Mouse (Mus musculus): Measurements from ENCODE around the gene Gm8127. TPM values are rescaled to one million over a fixed set of nuclear protein-coding genes. Genes with fewer than 3 reads are reported as not detected.
"Not testable (repeated sequence)": the region's sequence is repeated elsewhere in the genome, so short reads cannot be mapped to it uniquely, and the experiment has no call there.

The Gm8127 gene
- not detected in 2 replicates for polyA plus RNA-seq (2015; fragmentation: Nextera tagmentation; extraction: Ambion mirVana)

- H3K27ac ChIP-seq (ENCODE audit: low read length); H3K27me3 ChIP-seq (ENCODE audit: control insufficient read depth, insufficient read depth, low read depth, low read length); ATAC-seq; H3K36me3 ChIP-seq (ENCODE audit: control insufficient read depth, insufficient read depth, low read length); H3K4me2 ChIP-seq (ENCODE audit: low read length); H3K4me1 ChIP-seq (ENCODE audit: control insufficient read depth, insufficient read depth, low read length); H3K4me3 ChIP-seq (ENCODE audit: low read depth, low read length); H3K9ac ChIP-seq (ENCODE audit: low read depth, low read length); H3K9me3 ChIP-seq (replicated peaks; ENCODE audit: control insufficient read depth, low read length, poor library complexity, severe bottlenecking): not testable (repeated sequence)
- WGBS = 70% methylated on average over 3 of the region's 3 CpGs
Observed at GRCm38 (mm10) chr14:43293503-43293902, at the start of gene Gm8127. TSS of gene Gm8127 (minus strand) at chr14:43293832.

GRCm38 (mm10) chr14:43337646-43338045 lies 44.0 kb upstream of the Gm8127 start:
- not testable (repeated sequence) for H3K4me3 ChIP-seq (ENCODE audit: low read depth, low read length); H3K27me3 ChIP-seq (ENCODE audit: control insufficient read depth, insufficient read depth, low read depth, low read length); H3K36me3 ChIP-seq (ENCODE audit: control insufficient read depth, insufficient read depth, low read length); H3K9ac ChIP-seq (ENCODE audit: low read depth, low read length); ATAC-seq; H3K4me2 ChIP-seq (ENCODE audit: low read length); H3K27ac ChIP-seq (ENCODE audit: low read length); H3K9me3 ChIP-seq (replicated peaks; ENCODE audit: control insufficient read depth, low read length, poor library complexity, severe bottlenecking); H3K4me1 ChIP-seq (ENCODE audit: control insufficient read depth, insufficient read depth, low read length)
- WGBS = 59% methylated on average over 1 of the region's 1 CpGs

DNA sequence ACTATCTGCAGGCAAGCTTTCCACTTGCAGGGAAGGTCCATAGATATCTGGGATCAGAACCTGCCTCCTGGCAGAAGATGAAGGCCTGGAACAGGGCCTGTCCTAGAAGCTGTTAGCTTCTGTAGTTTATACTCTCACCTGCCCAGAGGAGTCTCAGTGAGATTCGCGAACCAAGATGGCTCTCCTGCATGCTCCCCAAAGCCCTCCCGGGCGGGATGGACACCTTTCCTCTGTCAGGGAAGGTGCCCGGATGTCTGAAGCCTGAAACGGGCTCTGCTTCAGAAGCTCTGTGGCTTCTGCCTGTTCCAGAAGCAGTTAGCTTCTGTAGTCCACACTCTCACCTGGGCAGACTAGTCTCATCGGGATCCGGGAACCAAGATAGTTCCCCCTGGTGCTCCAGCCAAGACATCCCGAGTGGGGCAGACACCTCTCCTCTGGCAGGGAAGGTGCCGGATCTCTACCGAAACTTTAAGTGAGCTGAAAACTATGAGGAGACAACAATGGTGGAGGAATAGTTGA lies 37.8 kb upstream of the Gm8127 start:
- not testable (repeated sequence) for H3K9me3 ChIP-seq (replicated peaks; ENCODE audit: control insufficient read depth, low read length, poor library complexity, severe bottlenecking); H3K4me2 ChIP-seq (ENCODE audit: low read length); H3K9ac ChIP-seq (ENCODE audit: low read depth, low read length); H3K36me3 ChIP-seq (ENCODE audit: control insufficient read depth, insufficient read depth, low read length); H3K4me1 ChIP-seq (ENCODE audit: control insufficient read depth, insufficient read depth, low read length); H3K4me3 ChIP-seq (ENCODE audit: low read depth, low read length); ATAC-seq; H3K27ac ChIP-seq (ENCODE audit: low read length); H3K27me3 ChIP-seq (ENCODE audit: control insufficient read depth, insufficient read depth, low read depth, low read length)
- 90% methylated on average over 9 of the region's 11 CpGs for WGBS

DNA sequence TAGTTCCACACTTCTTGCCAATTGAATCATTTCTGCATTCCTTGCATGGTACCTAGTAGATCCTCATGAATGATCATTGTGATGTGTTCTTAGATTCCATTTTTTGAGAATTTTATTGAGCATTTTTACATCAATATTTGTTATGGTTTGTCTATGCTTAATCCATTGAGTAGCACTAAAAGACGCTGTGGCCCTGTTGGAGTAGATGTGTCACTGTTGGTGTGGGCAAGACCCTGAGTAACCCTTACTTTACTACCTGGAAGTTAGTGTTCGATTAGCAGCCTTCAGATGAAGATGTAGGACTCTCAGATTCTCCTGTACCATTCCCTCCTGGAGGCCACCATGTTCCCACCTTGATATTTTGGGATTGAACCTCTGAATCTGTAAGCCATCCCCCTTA lies 35.0 kb upstream of the Gm8127 start:
- not testable (repeated sequence) for H3K27me3 ChIP-seq (ENCODE audit: control insufficient read depth, insufficient read depth, low read depth, low read length); H3K4me1 ChIP-seq (ENCODE audit: control insufficient read depth, insufficient read depth, low read length); H3K4me2 ChIP-seq (ENCODE audit: low read length); H3K27ac ChIP-seq (ENCODE audit: low read length); H3K9me3 ChIP-seq (replicated peaks; ENCODE audit: control insufficient read depth, low read length, poor library complexity, severe bottlenecking); H3K36me3 ChIP-seq (ENCODE audit: control insufficient read depth, insufficient read depth, low read length); H3K4me3 ChIP-seq (ENCODE audit: low read depth, low read length); ATAC-seq; H3K9ac ChIP-seq (ENCODE audit: low read depth, low read length)
- 88% methylated on average over 2 of the region's 2 CpGs for WGBS

- not testable (repeated sequence) for H3K4me3 ChIP-seq (ENCODE audit: low read depth, low read length); H3K36me3 ChIP-seq (ENCODE audit: control insufficient read depth, insufficient read depth, low read length); ATAC-seq; H3K4me2 ChIP-seq (ENCODE audit: low read length); H3K9ac ChIP-seq (ENCODE audit: low read depth, low read length); H3K27ac ChIP-seq (ENCODE audit: low read length); H3K27me3 ChIP-seq (ENCODE audit: control insufficient read depth, insufficient read depth, low read depth, low read length); H3K4me1 ChIP-seq (ENCODE audit: control insufficient read depth, insufficient read depth, low read length); H3K9me3 ChIP-seq (replicated peaks; ENCODE audit: control insufficient read depth, low read length, poor library complexity, severe bottlenecking)
Observed at GRCm38 (mm10) chr14:43319516-43319915, 25.9 kb upstream of the Gm8127 start.

DNA sequence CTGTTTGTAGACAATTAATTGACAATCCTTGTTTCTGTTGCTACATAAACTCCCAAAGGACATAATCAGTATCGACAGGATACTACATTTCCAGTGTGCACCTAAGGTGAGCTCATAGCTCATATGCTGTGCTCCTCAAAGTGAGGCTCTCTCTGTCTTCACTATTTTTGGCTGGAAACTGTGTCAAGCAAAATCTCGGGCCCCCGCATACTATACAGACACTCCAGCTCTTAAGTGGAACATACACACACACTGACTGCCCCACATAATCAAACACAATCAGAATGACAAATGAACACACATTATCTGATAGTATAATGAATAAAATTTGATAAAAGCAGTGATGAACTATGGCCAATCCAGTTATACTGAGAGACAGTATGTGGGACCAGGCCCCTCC lies 15.0 kb downstream of the Gm8127 start:
- H3K9me3 ChIP-seq (replicated peaks; ENCODE audit: control insufficient read depth, low read length, poor library complexity, severe bottlenecking); H3K4me2 ChIP-seq (ENCODE audit: low read length); ATAC-seq; H3K4me3 ChIP-seq (ENCODE audit: low read depth, low read length); H3K36me3 ChIP-seq (ENCODE audit: control insufficient read depth, insufficient read depth, low read length); H3K27ac ChIP-seq (ENCODE audit: low read length); H3K4me1 ChIP-seq (ENCODE audit: control insufficient read depth, insufficient read depth, low read length); H3K27me3 ChIP-seq (ENCODE audit: control insufficient read depth, insufficient read depth, low read depth, low read length); H3K9ac ChIP-seq (ENCODE audit: low read depth, low read length): not testable (repeated sequence)
- WGBS = 91% methylated on average over 3 of the region's 3 CpGs

GRCm38 (mm10) chr14:43278146-43278545 lies 15.5 kb downstream of the Gm8127 start:
- H3K27ac ChIP-seq (ENCODE audit: low read length); H3K36me3 ChIP-seq (ENCODE audit: control insufficient read depth, insufficient read depth, low read length); ATAC-seq; H3K4me3 ChIP-seq (ENCODE audit: low read depth, low read length); H3K27me3 ChIP-seq (ENCODE audit: control insufficient read depth, insufficient read depth, low read depth, low read length); H3K4me1 ChIP-seq (ENCODE audit: control insufficient read depth, insufficient read depth, low read length); H3K9ac ChIP-seq (ENCODE audit: low read depth, low read length); H3K4me2 ChIP-seq (ENCODE audit: low read length); H3K9me3 ChIP-seq (replicated peaks; ENCODE audit: control insufficient read depth, low read length, poor library complexity, severe bottlenecking): not testable (repeated sequence)
- WGBS = 74% methylated on average over 4 of the region's 4 CpGs

DNA sequence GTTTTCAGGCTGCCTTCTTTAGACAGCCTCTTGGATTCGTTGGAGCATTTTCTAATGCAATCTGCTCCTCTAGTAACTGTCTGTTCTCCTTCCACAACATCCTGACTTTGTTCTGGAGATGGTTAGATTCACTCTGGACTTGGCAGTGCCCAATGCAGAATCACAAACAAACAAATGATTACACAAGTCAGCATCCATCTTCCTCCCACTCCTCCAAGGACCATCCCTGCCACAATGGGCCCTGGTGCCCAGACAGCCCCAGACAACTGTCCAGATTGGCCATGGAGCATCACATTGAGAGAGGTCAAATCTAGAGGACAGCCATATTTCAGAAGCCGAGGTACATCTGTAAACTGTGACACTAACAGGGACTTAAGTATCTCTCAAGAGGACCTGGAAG lies 16.2 kb downstream of the Gm8127 start:
- not testable (repeated sequence) for ATAC-seq; H3K9ac ChIP-seq (ENCODE audit: low read depth, low read length); H3K4me3 ChIP-seq (ENCODE audit: low read depth, low read length); H3K4me1 ChIP-seq (ENCODE audit: control insufficient read depth, insufficient read depth, low read length); H3K9me3 ChIP-seq (replicated peaks; ENCODE audit: control insufficient read depth, low read length, poor library complexity, severe bottlenecking); H3K36me3 ChIP-seq (ENCODE audit: control insufficient read depth, insufficient read depth, low read length); H3K4me2 ChIP-seq (ENCODE audit: low read length); H3K27ac ChIP-seq (ENCODE audit: low read length); H3K27me3 ChIP-seq (ENCODE audit: control insufficient read depth, insufficient read depth, low read depth, low read length)
- 70% methylated on average over 2 of the region's 2 CpGs for WGBS

GRCm38 (mm10) chr14:43275752-43276151 lies 17.9 kb downstream of the Gm8127 start:
- not testable (repeated sequence) for H3K4me3 ChIP-seq (ENCODE audit: low read depth, low read length); H3K9me3 ChIP-seq (replicated peaks; ENCODE audit: control insufficient read depth, low read length, poor library complexity, severe bottlenecking); H3K27ac ChIP-seq (ENCODE audit: low read length); H3K9ac ChIP-seq (ENCODE audit: low read depth, low read length); H3K36me3 ChIP-seq (ENCODE audit: control insufficient read depth, insufficient read depth, low read length); H3K4me2 ChIP-seq (ENCODE audit: low read length); H3K4me1 ChIP-seq (ENCODE audit: control insufficient read depth, insufficient read depth, low read length); H3K27me3 ChIP-seq (ENCODE audit: control insufficient read depth, insufficient read depth, low read depth, low read length); ATAC-seq
- WGBS = 94% methylated on average over 1 of the region's 1 CpGs
